Mouse (Mus musculus): ENCODE measurements around the gene Cd70. TPM values are rescaled to one million over a fixed set of nuclear protein-coding genes. Genes with fewer than 3 reads are reported as not detected.
A peak's percentile ranks its signal among the peaks of the same experiment; 100 is the strongest.

Cd70 gene
- polyA plus RNA-seq, 1 experiment from 2014 or later, result not detected

DNA sequence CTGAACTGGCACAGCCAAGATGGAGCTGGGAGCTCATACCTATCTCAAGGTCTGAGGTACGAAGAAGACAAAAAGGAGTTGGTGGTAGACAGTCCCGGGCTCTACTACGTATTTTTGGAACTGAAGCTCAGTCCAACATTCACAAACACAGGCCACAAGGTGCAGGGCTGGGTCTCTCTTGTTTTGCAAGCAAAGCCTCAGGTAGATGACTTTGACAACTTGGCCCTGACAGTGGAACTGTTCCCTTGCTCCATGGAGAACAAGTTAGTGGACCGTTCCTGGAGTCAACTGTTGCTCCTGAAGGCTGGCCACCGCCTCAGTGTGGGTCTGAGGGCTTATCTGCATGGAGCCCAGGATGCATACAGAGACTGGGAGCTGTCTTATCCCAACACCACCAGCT, 42.5 kb downstream of the Cd70 start:
- WGBS, result 89% methylated on average over 5 of the region's 5 CpGs
- no peak overlapping the region for H3K4me3 ChIP-seq (replicated peaks)
- H3K27me3 ChIP-seq, result no peaks in the 10 kb centered on the region
- H3K36me3 ChIP-seq (replicated peaks), result no peaks in the 10 kb centered on the region
- H3K27ac ChIP-seq, result no peak overlapping the region
- H3K9ac ChIP-seq, result no peak overlapping the region
- H3K4me2 ChIP-seq, result peak overlapping the region; percentile 86
- H3K9me3 ChIP-seq, result no peaks in the 10 kb centered on the region
- ATAC-seq (ENCODE audit: low FRiP score), result no peak
- peaks cover 29% of the 10 kb centered on the region for H3K4me1 ChIP-seq

DNA sequence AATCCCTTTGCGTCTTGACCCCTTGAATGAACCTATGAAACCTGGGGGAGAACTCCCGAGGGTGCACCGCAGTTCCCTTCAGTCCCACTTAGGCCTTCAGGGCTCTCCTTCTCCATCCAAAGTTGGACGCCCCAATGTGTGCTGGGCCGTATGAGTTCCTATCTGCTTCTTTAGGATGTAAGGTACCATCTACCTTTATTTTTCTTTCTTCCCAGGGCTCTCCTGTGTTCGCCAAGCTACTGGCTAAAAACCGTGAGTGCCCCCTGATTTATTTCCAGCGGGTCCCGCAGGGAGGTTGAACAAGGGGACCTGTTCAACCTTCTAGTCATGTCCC, 43.6 kb downstream of the Cd70 start:
- Histone ChIP-seq H3K27ac (no peak overlapping the region), H3K4me2 (peak overlapping the region; percentile 86), H3K36me3 (replicated peaks) (no peaks in the 10 kb centered on the region), H3K27me3 (no peaks in the 10 kb centered on the region), H3K9ac (peak overlapping the region; percentile 75), H3K9me3 (no peaks in the 10 kb centered on the region), H3K4me3 (replicated peaks) (peak overlapping the region; percentile 67), H3K4me1 (peaks cover 29% of the 10 kb centered on the region)
- 8% methylated on average over 9 of the region's 9 CpGs for WGBS
- no peak; the same call in 1 of the 2 replicates for ATAC-seq (ENCODE audit: low FRiP score)

DNA sequence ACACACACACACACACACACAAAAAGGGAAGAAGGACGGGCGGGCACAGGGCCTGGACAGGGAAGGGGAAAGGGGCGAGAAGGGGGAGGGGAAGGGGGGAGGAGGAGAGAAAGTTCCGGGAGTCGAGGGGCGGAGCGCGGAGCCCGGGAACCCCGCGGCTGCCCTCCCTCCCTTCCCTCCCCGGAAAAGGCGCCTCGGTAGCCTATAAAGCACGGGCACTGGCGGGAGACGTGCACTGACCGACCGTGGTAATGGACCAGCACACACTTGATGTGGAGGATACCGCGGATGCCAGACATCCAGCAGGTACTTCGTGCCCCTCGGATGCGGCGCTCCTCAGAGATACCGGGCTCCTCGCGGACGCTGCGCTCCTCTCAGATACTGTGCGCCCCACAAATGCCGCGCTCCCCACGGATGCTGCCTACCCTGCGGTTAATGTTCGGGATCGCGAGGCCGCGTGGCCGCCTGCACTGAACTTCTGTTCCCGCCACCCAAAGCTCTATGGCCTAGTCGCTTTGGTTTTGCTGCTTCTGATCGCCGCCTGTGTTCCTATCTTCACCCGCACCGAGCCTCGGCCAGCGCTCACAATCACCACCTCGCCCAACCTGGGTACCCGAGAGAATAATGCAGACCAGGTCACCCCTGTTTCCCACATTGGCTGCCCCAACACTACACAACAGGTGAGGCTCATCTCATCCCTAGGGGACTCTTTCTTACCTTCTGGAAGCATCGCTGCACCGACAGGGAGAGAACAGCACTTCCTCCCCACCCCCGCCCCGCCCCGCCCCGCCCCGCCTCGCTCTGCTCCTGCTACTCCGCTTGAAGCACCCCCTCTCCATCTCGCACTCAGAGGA, 44.2 kb downstream of the Cd70 start, which contains the start of gene Tnfsf9:
Gene Tnfsf9, plus strand, starts transcription at position 145 of the 854 bp plus-strand sequence.
- no peaks in the 10 kb centered on the region for H3K27me3 ChIP-seq
- peaks cover 29% of the 10 kb centered on the region for H3K4me1 ChIP-seq
- ATAC-seq (ENCODE audit: low FRiP score), result peak; percentile 87
- peak within 1 kb of the TSS; percentile 75 for H3K9ac ChIP-seq
- no peaks in the 10 kb centered on the region for H3K36me3 ChIP-seq (replicated peaks)
- peak within 1 kb of the TSS; percentile 21; the same call in 1 of the 2 replicates for H3K27ac ChIP-seq
- no peaks in the 10 kb centered on the region for H3K9me3 ChIP-seq
- H3K4me2 ChIP-seq, result peak within 1 kb of the TSS; percentile 86
- peak within 1 kb of the TSS; percentile 67 for H3K4me3 ChIP-seq (replicated peaks)
- WGBS, result under 1% methylated on average over 58 of the region's 61 CpGs

DNA sequence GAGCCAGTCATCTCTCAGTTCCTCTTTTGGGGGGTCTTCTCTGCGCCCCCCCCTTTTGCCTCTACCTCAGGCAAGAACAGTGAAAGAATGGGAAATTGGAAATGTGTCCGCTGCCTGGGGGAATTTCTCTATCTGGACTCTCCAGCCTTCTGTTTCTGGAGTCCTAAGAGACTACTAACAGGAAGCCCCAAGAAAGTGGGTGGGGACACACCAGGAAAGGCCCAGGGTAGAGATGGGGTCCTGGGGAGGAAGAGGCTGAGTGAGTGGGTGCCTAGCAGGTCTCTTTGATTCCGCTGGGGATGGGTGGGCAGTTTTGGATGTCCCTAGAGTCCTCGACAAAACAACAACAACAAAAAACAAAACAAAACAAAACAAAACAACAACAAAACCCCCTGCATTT, 45.1 kb downstream of the Cd70 start:
- no peaks in the 10 kb centered on the region for H3K27me3 ChIP-seq
- WGBS, result 43% methylated on average over 4 of the region's 4 CpGs
- H3K36me3 ChIP-seq (replicated peaks), result no peaks in the 10 kb centered on the region
- H3K4me1 ChIP-seq, result peaks cover 34% of the 10 kb centered on the region
- peak overlapping the region; percentile 67 for H3K4me3 ChIP-seq (replicated peaks)
- H3K9me3 ChIP-seq, result no peaks in the 10 kb centered on the region
- H3K9ac ChIP-seq, result peak overlapping the region; percentile 75
- 0 out of 2 replicates have a peak overlapping the region, but pooled peaks have one; percentile 21 for H3K27ac ChIP-seq
- H3K4me2 ChIP-seq, result peak overlapping the region; percentile 86
- no peak; the same call in 1 of the 2 replicates for ATAC-seq (ENCODE audit: low FRiP score)

DNA sequence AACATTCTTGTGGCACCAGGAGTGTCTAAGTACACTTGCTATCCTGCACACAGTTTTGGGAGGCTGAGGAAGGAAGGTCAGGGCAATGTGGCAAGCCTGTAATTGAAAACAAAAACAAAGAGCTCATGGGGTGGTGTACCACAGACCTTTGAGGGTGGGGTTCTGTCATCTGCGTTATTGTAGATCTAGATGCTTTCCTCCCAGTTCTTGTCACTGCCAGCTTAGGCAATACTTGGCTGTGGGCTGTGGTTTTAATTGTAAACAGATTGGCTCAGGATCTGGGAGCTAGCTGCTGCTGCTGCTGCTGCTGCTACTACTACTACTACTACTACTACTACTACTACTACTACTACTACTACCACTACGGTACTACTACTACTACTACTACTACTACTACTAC, 47.3 kb downstream of the Cd70 start:
- H3K36me3 ChIP-seq (replicated peaks), result no peaks in the 10 kb centered on the region
- H3K4me1 ChIP-seq, result peaks cover 29% of the 10 kb centered on the region
- H3K9me3 ChIP-seq, result no peaks in the 10 kb centered on the region
- H3K4me2 ChIP-seq, result no peak overlapping the region
- ATAC-seq (ENCODE audit: low FRiP score), result no peak
- no peaks in the 10 kb centered on the region for H3K27me3 ChIP-seq
- 93% methylated on average over 2 of the region's 2 CpGs for WGBS
- H3K27ac ChIP-seq, result no peak overlapping the region
- H3K9ac ChIP-seq, result no peak overlapping the region
- H3K4me3 ChIP-seq (replicated peaks), result no peak overlapping the region

DNA sequence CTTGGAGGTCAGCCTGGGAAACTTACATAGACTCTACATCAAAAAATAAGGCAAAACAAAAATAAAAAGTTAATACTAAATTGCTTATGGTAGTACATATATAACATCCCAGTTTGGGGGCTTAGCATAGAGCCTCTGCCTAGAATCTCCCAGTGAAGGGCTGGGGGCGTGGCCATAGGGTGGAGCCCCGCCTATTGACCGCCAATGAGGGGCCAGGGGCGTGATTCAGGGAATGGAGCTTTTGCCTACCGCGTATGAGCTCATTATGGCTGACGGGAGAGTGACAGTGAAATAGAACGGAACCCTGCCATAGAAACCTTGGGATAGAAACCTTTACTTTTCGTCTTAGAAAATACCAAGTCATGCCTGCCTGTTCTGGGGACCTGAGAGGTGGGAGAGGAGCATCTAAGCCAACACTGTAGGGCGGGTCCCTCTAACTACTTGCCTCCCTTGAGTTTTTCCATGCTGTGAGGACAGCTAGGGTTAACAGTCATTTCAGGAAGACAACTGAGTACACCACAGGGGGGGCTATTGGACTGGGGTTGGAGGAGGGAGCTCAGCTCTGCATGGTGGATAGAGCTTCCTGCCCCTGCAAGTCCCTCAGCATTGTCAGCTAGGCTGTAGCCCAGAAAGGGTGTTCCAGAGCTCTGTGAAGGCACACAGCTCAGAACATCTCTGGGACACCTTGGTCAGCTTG, 49.8 kb downstream of the Cd70 start:
- WGBS, result 9% methylated on average over 10 of the region's 10 CpGs
- ATAC-seq (ENCODE audit: low FRiP score), result no peak
- Histone ChIP-seq H3K4me1 (peaks cover 22% of the 10 kb centered on the region), H3K9ac (no peak overlapping the region), H3K36me3 (replicated peaks) (no peaks in the 10 kb centered on the region), H3K4me3 (replicated peaks) (no peak overlapping the region), H3K9me3 (no peaks in the 10 kb centered on the region), H3K27me3 (0 out of 2 replicates have a peak, but pooled peaks cover 3% of the 10 kb centered on the region), H3K4me2 (no peak overlapping the region), H3K27ac (no peak overlapping the region)

DNA sequence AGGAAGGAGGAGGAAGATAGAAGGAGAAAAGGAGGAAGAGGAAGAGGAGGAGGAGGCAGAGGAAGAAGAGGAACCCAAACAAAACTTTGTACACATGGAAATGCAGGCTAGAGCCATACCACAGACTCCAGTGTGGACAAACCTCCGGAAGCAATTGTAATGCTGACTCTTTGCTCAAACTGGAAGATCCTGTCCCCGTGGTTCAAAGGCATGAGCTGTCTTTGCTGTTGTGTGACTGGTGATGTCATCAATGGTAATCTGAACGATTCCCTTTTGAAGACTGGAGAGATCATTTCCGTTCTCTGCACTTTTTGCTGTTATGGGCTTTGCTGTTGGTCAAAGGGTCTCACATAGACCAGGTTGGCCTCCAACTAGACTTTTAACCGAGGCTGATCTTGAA, 51.3 kb downstream of the Cd70 start:
- Histone ChIP-seq H3K4me1 (peaks cover 16% of the 10 kb centered on the region), H3K36me3 (replicated peaks) (no peaks in the 10 kb centered on the region), H3K9ac (no peak overlapping the region), H3K9me3 (no peaks in the 10 kb centered on the region), H3K27ac (no peak overlapping the region), H3K4me3 (replicated peaks) (no peak overlapping the region), H3K4me2 (no peak overlapping the region), H3K27me3 (0 out of 2 replicates have a peak, but pooled peaks cover 3% of the 10 kb centered on the region)
- WGBS, result 84% methylated on average over 5 of the region's 5 CpGs
- no peak for ATAC-seq (ENCODE audit: low FRiP score)

DNA sequence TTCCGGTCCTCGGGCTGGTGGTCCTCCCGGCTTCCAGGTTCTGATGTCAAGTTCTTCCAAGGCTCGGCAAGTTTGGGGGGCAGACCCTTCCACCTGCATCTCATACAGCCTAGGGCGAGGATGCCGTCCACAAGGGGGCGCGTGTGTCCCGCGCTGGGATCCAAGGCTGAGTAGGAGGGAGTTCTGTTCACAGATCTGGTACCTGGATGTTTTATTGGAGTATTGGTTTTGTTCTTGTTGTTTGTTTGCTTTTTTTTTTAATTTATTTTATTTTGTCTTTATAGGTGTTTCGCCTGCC, 53.0 kb downstream of the Cd70 start:
- no peaks in the 10 kb centered on the region for H3K36me3 ChIP-seq (replicated peaks)
- no peaks in the 10 kb centered on the region for H3K9me3 ChIP-seq
- no peak overlapping the region for H3K27ac ChIP-seq
- 0 out of 2 replicates have a peak, but pooled peaks cover 3% of the 10 kb centered on the region for H3K27me3 ChIP-seq
- peak; percentile 84 for ATAC-seq (ENCODE audit: low FRiP score)
- peak overlapping the region; percentile 53 for H3K4me2 ChIP-seq
- H3K9ac ChIP-seq, result no peak overlapping the region
- 2% methylated on average over 11 of the region's 11 CpGs for whole genome bisulfite sequencing
- peaks cover 16% of the 10 kb centered on the region for H3K4me1 ChIP-seq
- H3K4me3 ChIP-seq (replicated peaks), result peak overlapping the region; percentile 12

Other genes with a start within 250 kb of the Cd70 start
- 87.6 and 97.8 TPM in 2 replicates for gene Mllt1, start 214.4 kb downstream of the Cd70 start, polyA plus RNA-seq (2016; fragmentation: Nextera tagmentation; extraction: Ambion mirVana)
- gene Acer1, start 167.7 kb downstream of the Cd70 start, polyA plus RNA-seq (2016; fragmentation: Nextera tagmentation; extraction: Ambion mirVana), result not detected in 2 replicates
- gene Clpp, start 159.5 kb downstream of the Cd70 start, polyA plus RNA-seq (2016; fragmentation: Nextera tagmentation; extraction: Ambion mirVana), result 129 and 141 TPM in 2 replicates
- gene Alkbh7, start 152.4 kb downstream of the Cd70 start, polyA plus RNA-seq (2016; fragmentation: Nextera tagmentation; extraction: Ambion mirVana), result 30.0 and 34.9 TPM in 2 replicates
- gene Pspn, start 149.8 kb downstream of the Cd70 start, polyA plus RNA-seq (2016; fragmentation: Nextera tagmentation; extraction: Ambion mirVana), result 0.61 TPM in 1 of 2 replicates, not detected in the other
- gene Gtf2f1, start 138.5 kb downstream of the Cd70 start, polyA plus RNA-seq (2016; fragmentation: Nextera tagmentation; extraction: Ambion mirVana), result 80.9 and 81.8 TPM in 2 replicates
- gene Gm17949, start 138.3 kb downstream of the Cd70 start, polyA plus RNA-seq (2016; fragmentation: Nextera tagmentation; extraction: Ambion mirVana), result 0.45 and 0.64 TPM in 2 replicates
- gene Khsrp, start 118.3 kb downstream of the Cd70 start, polyA plus RNA-seq (2016; fragmentation: Nextera tagmentation; extraction: Ambion mirVana), result 62.8 and 70.7 TPM in 2 replicates
- gene Slc25a41, start 108.1 kb downstream of the Cd70 start, polyA plus RNA-seq (2016; fragmentation: Nextera tagmentation; extraction: Ambion mirVana), result not detected in 2 replicates
- 1.3 and 2.5 TPM in 2 replicates for gene Crb3, start 90.7 kb downstream of the Cd70 start, polyA plus RNA-seq (2016; fragmentation: Nextera tagmentation; extraction: Ambion mirVana)
- gene Slc25a23, start 89.9 kb downstream of the Cd70 start, polyA plus RNA-seq (2016; fragmentation: Nextera tagmentation; extraction: Ambion mirVana), result 20.3 and 21.3 TPM in 2 replicates
- 5.2 and 5.9 TPM in 2 replicates for gene Dennd1c, start 71.3 kb downstream of the Cd70 start, polyA plus RNA-seq (2016; fragmentation: Nextera tagmentation; extraction: Ambion mirVana)
- gene Tubb4a, start 62.0 kb downstream of the Cd70 start, polyA plus RNA-seq (2016; fragmentation: Nextera tagmentation; extraction: Ambion mirVana), result 121 and 145 TPM in 2 replicates
- 8.7 and 9.2 TPM in 2 replicates for gene Tnfsf9, start 44.5 kb downstream of the Cd70 start, polyA plus RNA-seq (2016; fragmentation: Nextera tagmentation; extraction: Ambion mirVana)
- gene Tnfsf14, start 44.4 kb upstream of the Cd70 start, polyA plus RNA-seq (2016; fragmentation: Nextera tagmentation; extraction: Ambion mirVana), result 0.13 TPM in 1 of 2 replicates, not detected in the other
- gene C3, start 78.4 kb upstream of the Cd70 start, polyA plus RNA-seq (2016; fragmentation: Nextera tagmentation; extraction: Ambion mirVana), result 0.04 and 0.14 TPM in 2 replicates
- 20.1 and 20.9 TPM in 2 replicates for gene Gpr108, start 98.7 kb upstream of the Cd70 start, polyA plus RNA-seq (2016; fragmentation: Nextera tagmentation; extraction: Ambion mirVana)
- gene Trip10, start 99.7 kb upstream of the Cd70 start, polyA plus RNA-seq (2016; fragmentation: Nextera tagmentation; extraction: Ambion mirVana), result 26.2 and 27.1 TPM in 2 replicates
- 1.2 and 1.4 TPM in 2 replicates for gene Vav1, start 129.3 kb upstream of the Cd70 start, polyA plus RNA-seq (2016; fragmentation: Nextera tagmentation; extraction: Ambion mirVana)
- 2.2 and 2.9 TPM in 2 replicates for gene Adgre1, start 208.9 kb upstream of the Cd70 start, polyA plus RNA-seq (2016; fragmentation: Nextera tagmentation; extraction: Ambion mirVana)